Mouse (Mus musculus) left cerebral cortex, adult 9 months (tissue): ENCODE measurements around the gene Urm1.
A peak's percentile ranks its signal among the peaks of the same experiment; 100 is the strongest.

Source experiments
- DNase-seq, 2 experiments: peaks; one replicate each; pipeline ENCODE4 v3.0.0; 2022; ENCODE audit warnings: low spot score in 2 of 2

The Urm1 gene

GRCm38 (mm10) chr2:29827709-29828024, 7.8 kb downstream of the Urm1 start:
- DNase-seq: no peak

DNA sequence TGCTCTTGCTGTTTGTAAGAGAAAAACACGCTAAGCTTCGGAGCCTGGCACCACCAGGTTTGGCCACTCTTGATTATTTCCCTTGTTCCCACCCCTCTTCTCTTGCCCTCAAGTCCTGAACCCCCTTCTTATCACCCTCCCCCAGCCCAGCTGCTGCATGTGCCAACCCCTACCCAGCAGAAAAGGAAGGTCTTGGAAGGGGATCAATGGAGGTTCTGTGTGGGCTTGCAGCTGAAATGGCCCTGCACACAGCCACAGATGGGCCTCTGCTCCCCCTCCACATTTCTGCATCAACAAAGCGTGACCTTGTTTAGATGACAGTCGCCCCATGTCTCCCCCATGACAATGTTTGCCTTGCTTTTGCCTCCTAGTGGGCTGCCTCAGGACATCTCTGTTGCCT, 11.2 kb downstream of the Urm1 start:
- DNase-seq: peak; percentile 61 to 62

DNA sequence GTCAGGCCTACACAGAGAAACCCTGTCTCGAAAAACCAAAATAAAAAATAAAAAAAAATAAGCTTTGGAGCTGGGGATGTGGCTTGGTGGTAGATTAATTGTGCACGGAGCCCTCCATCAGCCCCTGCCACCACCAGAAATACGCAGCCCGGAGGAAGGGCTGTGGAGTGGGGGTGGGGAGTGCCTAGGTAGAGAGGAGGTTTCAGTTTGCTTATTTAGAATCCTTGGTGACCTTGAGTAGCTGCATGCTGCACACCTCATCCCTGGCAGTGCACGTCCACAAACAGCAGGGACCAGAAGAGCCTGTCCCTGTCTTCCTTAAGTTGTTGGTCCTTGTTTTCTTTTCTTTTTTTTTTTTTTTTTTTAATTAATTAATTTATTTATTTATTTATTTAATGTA, 13.9 kb downstream of the Urm1 start:
- DNase-seq: no peak

DNA sequence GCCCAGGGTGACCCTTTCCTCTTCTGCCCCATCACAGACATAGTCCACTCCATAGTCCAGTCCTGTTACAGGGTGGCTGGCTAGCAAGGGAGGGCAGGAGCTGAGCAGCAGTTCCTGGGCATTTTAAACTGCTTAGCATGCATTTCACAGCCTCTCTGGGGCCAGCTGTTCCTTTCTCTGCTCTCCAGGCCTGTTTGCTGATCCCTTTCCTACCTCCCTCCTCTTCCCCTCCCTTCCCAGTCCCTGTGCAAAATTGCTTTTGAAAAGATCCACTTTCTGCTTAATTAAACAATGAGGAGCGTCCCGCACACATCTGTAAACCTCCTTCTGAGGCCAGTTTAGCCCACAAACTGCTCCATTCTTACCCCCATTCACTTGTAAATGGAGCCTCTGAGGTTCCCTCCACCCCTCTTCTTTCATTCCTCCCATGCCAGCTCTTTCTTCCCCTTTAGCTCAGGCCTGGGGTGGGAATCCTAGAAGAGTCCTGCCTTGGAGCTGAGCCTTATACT, 15.6 kb downstream of the Urm1 start:
- no peak for DNase-seq

DNA sequence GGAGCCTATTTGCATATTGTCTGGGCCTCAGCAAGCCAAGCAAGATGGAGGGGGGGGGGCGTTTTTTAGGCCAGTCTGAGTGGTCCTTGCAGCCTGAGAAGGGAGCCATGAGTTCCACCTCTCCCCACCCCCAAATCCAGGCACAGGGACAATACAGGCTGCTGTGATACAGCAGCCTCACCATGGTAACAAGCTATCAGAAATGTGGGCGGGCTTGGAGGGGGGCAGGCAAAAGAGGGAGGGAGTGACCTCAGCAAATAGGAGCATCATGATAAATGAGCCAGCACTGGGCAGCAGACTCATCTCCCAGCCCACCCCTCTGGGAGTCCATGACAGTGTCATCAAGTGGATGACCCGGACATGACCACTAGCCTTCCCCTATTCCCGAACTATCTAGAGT, 19.6 kb downstream of the Urm1 start:
- no peak for DNase-seq

GRCm38 (mm10) chr2:29843231-29844105, 23.6 kb downstream of the Urm1 start:
- DNase-seq: peak in 1 of 2 experiments; percentile 61

DNA sequence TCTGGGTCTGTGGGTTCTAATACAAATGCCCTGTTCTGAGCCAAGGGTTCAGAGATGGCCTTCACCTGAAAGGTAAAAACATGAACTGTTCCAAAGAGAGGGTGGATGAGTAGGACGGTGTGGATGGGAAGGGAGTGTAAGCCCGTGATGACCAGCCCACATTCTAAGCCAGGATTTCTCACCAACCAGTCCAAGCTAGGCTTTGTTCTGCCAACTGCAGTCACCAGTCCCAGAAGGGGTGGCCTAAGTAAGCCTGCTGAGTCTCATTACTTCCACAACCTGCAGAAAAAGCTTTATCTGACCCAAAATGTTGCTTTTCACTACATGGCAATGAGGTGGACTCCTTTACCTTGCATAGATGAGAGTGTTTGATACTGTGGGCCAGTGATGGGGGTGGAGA, 24.2 kb downstream of the Urm1 start:
- DNase-seq: no peak

DNA sequence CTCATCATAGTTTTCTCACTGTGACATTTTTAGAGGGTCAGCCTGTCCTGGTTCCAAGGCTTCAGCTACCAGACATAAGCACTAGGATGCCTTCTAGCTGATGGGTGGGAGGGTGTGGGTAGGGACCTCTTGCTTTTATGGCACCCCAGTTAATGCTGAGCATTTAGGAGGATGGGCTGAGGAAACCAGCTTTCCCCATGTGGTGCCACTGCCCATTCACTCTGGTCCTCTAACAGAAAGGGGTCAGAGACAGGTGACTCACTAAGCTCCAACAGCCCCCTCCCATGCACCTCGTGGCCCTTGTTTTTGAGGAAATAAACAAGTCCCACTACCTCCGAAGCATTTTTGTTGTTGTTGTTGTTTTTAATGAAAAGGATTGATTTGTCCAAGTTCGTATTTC, 24.8 kb downstream of the Urm1 start:
- no peak for DNase-seq

DNA sequence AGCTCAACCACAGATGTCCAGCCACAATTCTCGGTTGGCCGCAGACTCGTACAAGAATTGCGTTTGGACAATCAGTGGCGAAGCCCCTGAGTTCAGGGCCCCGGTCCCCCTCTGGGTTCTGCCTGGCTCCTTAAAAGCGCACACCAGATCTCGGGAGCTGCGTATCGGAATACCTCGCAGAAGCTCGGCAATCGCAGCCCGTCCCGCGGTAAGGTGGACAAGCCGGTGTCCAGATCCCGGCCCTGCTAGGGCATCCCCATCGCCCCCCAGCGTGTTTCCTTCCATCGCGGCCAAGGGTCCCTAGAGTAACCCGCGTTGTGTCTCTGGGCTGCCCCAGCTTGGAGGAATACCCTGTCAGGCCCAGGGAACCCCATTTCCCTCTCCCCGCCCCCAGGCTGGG, 25.8 kb downstream of the Urm1 start:
- DNase-seq: no peak

DNA sequence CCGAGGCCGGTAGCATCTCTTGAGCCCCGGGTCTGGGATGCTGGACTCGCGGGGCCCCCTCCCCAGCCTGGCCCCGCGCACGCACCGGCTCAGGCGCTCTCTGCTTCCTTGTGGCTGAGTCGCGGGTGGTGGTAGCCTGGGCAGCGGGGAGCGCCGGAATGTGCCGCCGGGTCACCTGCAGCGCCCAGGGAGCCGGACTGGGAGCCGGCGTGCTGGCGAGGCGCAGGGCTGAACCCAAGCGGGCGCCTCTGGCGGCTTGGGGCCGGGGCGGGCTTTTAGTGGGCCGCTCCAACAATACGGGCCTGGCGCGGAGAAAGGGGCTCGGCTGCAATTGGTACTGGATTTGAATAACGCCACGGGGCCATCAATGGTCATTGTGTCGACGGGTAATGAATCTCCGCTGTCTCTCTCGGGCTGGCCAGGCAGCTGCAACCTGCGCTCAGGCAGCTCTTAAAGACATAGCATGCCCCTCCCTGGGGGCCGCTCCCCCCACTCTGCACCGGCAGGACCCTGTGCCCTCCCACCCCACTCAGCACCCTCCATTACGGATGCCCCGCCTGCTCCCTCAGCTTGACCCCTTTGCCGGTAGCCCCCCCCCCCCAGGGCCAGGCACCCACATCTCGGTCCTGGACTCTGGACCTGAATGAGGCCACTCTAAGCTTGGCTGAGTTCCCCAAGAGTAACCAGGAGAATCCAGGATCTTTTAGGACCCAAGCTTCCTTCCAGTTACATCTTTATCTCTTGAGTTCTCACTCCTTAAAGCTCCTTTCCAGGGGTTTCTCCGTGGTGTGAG, 26.4 kb downstream of the Urm1 start:
- DNase-seq: no peak

DNA sequence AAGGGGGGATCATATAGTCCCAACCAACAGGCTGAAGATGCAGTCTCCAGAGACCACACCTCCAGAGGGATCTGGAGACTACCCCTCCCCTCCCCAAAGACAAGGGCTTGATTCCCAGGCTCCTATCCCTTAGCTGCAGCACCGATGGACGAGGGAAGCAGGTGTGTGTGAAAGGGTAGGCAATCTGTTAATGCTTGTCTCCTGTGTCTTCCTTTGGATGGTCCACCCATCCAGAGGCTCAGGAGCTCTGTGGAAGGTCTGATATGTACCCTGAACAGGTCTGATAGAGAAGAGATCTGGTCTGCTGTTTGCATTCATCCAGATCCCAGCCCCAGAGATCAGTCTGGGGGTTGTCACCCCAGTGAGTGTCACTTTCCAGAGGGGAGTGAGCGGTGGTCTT, 27.0 kb downstream of the Urm1 start:
- DNase-seq: no peak

GRCm38 (mm10) chr2:29849041-29849440, 29.2 kb downstream of the Urm1 start:
- DNase-seq: no peak

DNA sequence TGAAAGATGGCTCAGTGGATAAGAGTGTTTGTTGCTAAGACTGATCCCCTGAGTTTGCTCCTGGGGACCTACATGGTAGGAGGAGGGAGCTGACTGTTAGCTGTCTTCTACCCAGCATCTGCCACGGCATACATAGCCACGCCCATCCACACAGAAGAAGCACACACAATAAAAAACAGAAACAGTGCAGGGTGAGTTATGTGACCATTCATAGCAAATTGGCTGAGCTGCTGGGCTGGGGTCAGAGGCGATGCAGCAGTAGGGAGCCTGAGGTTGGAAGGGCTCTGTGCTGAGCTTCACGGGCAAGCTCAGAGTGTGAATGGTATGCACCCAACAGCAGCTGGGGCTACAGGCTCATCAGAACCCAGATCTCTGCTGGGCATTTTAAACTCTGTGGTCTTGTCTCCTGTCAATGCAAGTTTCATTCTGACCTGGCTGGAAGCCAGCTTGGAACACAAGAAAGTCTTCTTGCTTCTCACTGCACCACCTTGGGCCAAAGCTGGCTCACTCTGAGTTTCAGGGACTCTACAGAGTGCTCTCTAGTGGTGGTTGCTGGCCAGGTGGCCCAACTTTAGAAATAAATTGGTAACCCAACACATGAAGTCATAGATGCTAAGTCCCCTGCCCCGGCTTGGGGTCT, 30.1 kb downstream of the Urm1 start:
- DNase-seq: no peak

DNA sequence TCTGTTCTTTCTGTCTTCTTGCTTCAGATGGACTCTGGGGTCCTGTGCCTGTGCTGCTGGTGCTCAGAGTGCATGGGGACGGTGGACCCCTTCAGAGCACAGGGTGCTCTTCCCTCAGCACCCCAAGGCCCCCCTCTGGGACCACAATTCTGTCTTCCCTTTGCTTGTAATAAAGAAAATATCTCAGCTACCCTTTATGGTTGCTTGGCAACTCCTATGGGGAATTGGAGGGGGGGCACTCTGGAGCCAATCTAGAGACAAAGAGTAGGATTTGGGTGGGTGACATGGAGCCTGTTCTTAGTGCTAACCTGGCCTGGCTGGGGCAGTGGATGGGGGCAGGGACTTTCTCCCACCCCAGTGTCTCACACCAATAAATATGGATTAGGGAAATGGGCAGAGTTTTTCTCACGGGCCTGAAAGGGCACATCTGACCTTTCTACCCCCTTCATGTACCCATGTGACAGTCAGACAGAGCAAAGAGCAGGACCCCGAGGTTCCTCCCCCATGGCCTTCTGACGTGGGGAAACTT, 33.1 kb downstream of the Urm1 start:
- DNase-seq: no peak

- DNase-seq: no peak
Observed at GRCm38 (mm10) chr2:29853736-29854135, 33.9 kb downstream of the Urm1 start.

DNA sequence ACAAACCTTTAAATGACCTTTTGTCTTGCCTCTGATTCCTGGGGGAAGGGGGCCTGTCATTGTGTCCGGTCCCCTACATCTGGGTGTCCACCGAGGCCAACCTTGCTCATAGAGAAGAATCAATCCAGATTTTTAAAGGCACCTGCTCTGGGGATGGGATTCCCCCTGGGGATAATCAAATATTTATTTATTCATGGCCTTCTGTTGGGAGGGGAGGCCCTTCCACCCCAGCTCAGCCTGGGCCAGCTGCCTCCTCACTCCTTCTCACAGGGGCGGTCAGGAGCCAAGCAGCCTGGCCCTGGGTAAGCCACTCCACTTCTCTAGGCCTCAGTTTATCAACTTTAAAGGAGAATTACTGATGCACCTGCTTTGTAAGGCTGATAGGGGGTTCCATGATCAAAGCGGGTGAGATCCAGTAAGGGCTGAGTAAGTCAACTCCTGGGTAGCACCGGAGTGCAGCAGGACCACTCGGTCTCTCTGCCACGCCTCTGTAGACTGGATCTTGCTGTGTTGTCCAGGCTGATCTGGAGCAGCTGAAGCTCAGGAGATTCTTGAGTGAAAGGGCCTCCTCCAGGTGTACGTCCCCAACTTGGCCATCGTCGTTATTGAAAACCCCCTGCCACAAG, 35.8 kb downstream of the Urm1 start:
- DNase-seq: no peak

DNA sequence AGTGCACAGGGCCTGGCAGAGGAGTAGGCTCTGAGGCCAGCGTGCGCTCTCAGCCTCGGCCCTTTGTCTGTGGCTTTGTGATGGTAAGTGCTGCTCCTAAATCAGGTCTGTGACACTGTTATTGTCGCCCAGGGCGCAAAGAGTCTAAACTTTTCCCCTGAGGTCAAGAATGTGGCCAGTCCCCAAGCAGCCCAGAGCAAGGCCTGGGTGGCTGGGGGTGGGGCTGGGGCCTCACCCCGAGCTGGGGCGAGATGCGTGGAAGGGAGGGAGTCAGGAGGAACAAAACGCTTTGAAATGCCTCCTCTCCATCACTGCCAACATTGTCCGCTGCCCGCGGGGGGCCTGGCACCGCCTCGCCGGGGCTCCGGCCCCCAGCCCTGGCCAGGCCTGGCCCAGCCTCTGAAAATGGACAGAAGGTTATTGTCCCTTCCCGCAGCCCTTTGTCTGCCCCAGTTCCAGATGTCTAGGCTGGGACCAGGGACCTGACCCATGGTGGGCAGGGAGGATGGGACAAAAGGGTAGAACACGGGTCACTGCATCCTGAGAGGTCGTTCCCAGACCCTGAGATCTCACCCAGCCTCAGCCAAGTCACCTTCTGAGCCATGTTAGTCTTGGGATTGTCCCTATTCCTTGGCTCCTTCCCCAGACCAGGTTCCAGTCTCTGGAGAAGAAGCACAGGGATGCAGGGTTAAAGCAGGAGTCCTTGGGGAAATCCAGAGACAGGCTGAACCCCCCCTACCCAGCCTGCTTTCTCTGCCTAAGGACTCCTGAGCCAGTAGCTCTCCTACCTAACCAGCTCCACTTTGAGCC, 36.8 kb downstream of the Urm1 start:
- DNase-seq: peak in 1 of 2 experiments; percentile 48

- DNase-seq: no peak
Observed at GRCm38 (mm10) chr2:29857341-29857740, 37.5 kb downstream of the Urm1 start.

DNA sequence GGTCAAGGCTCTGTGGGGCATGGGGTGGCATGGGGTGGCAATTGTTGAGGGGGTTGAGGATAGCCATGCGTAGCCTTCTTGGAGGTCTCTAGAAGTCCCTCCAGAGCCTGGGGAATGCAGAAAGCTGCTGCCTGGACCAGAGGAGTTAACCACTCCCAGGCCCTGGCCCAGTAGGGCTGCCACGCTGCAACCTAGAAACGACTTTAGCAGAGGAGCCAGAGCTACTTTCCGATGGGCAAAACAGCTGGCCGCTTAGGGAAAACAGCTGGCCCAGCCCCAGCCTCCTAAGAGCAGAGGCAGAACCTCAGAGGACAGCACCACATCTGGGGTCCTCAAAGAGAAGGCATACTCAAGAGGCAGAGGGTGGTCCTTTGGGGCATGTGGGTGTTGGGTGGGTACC, 38.1 kb downstream of the Urm1 start:
- no peak for DNase-seq

- peak in 1 of 2 experiments; percentile 71 for DNase-seq
Observed at GRCm38 (mm10) chr2:29858748-29859473, 39.0 kb downstream of the Urm1 start.
